10 mouse cellular contexts compared by ENCODE assay signal in genomic region chr5:32472332-32473028, GRCm38 (mm10). TPM values are rescaled to one million over a fixed set of nuclear protein-coding genes. Genes with fewer than 3 reads are reported as not detected.
DNase-seq lines count a peak whose midpoint lies in the region; ATAC-seq lines count a peak whose summit lies in the region.
"Had no signal": no experiment of that assay in that cellular context is flagged by ENCODE, and none has a peak within 500 bp of the region (broad histone marks: within the 10 kb centered on the region; RNA-seq: fewer than 3 reads in every experiment).

No protein-coding gene starts in this region.

- H3K9me3 ChIP-seq in heart, embryonic 11.5 days (replicated peaks; ENCODE audit: control insufficient read depth, low read length) = no peaks in the 10 kb centered on the region
- H3K9me3 ChIP-seq in liver, embryonic 13.5 days (replicated peaks) = no peaks in the 10 kb centered on the region
- H3K9me3 ChIP-seq: limb, embryonic 13.5 days had no signal

- peak overlapping the region; percentile 39 for H3K4me2 ChIP-seq in heart, embryonic 11.5 days
- H3K4me2 ChIP-seq in liver, embryonic 13.5 days = peak overlapping the region; percentile 59
- H3K4me2 ChIP-seq: limb, embryonic 13.5 days had no signal

- H3K4me1 ChIP-seq in heart, embryonic 11.5 days (ENCODE audit: control insufficient read depth, insufficient read depth, low read length) = peaks cover 18% of the 10 kb centered on the region
- peaks cover 74% of the 10 kb centered on the region for H3K4me1 ChIP-seq in liver, embryonic 13.5 days (replicated peaks)

- peak; percentile 26; the same call in 1 of the 2 replicates for ATAC-seq in heart, embryonic 11.5 days (replicated peaks; ENCODE audit: insufficient number of reproducible peaks, low FRiP score, low TSS enrichment)
- ATAC-seq in liver, embryonic 13.5 days (ENCODE audit: low read depth) = peak; percentile 93

- H3K27me3 ChIP-seq in heart, embryonic 11.5 days (ENCODE audit: control insufficient read depth, insufficient read depth, low read length) = no peaks in the 10 kb centered on the region
- no peaks in the 10 kb centered on the region for H3K27me3 ChIP-seq in liver, embryonic 13.5 days
- H3K27me3 ChIP-seq: limb, embryonic 13.5 days had no signal

- H3K27ac ChIP-seq in heart, embryonic 11.5 days (ENCODE audit: low read depth, low read length) = peak overlapping the region; percentile 80
- peak overlapping the region; percentile 86 for H3K27ac ChIP-seq in liver, embryonic 13.5 days
- H3K27ac ChIP-seq: limb, embryonic 13.5 days had no signal

- H3K4me3 ChIP-seq in heart, embryonic 11.5 days (ENCODE audit: low read depth, low read length) = no peak overlapping the region
- peak overlapping the region; percentile 18 for H3K4me3 ChIP-seq in liver, embryonic 13.5 days (replicated peaks)
- H3K4me3 ChIP-seq: limb, embryonic 13.5 days had no signal

- peak; percentile 20 for DNase-seq in urinary bladder, postnatal 14 days (ENCODE audit: low spot score)
- no peak for DNase-seq in urinary bladder, adult 2 months (ENCODE audit: low spot score)
- peak; percentile 26 for DNase-seq in liver, embryonic 13.5 days
- DNase-seq in cerebellum, postnatal 10 days = no peak
- DNase-seq in cerebellum, postnatal 4 days (ENCODE audit: low spot score in 2 of 2) = no peak
- no peak for DNase-seq in natural killer cell, adult 2 months (ENCODE audit: low spot score in 2 of 2)
- DNase-seq in adipocyte (ENCODE audit: low spot score) = no peak
- DNase-seq: thymus, postnatal 25 days had no signal

- 62% methylated on average over 4 of the region's 4 CpGs for WGBS in heart, embryonic 11.5 days (ENCODE audit: insufficient replicate concordance)
- whole genome bisulfite sequencing in liver, embryonic 13.5 days (ENCODE audit: insufficient replicate concordance) = 53% methylated on average over 4 of the region's 4 CpGs

- H3K9ac ChIP-seq in heart, embryonic 11.5 days (ENCODE audit: low read depth, low read length) = peak overlapping the region; percentile 34; the same call in 1 of the 2 replicates
- H3K9ac ChIP-seq in liver, embryonic 13.5 days = peak overlapping the region; percentile 50
- H3K9ac ChIP-seq: limb, embryonic 13.5 days had no signal

- no peaks in the 10 kb centered on the region; the same call in 1 of the 2 replicates for H3K36me3 ChIP-seq in heart, embryonic 11.5 days (ENCODE audit: control insufficient read depth, insufficient read depth, low read length)
- no peaks in the 10 kb centered on the region for H3K36me3 ChIP-seq in liver, embryonic 13.5 days

RNA-seq across cellular contexts. Expression of gene Ppp1cb, which starts 13.8 kb away (rescaled TPM):
- polyA plus RNA-seq in urinary bladder, adult 2 months (2012; rRNA removed) = 446 and 557 TPM in 2 replicates
- 264 and 300 TPM in 2 replicates for polyA plus RNA-seq in heart, embryonic 11.5 days (2014; fragmentation: Nextera tagmentation; extraction: Ambion mirVana)
- polyA plus RNA-seq in liver, embryonic 13.5 days (2015; fragmentation: Nextera tagmentation; extraction: Ambion mirVana) = 117 and 158 TPM in 2 replicates

Comparison
In these comparisons a context has a peak if more than half of its experiments do, and no peak if none do; other contexts are left out.
1. DNase-seq: peak in urinary bladder, postnatal 14 days (single experiment) and liver, embryonic 13.5 days (single experiment); none in urinary bladder, adult 2 months (single experiment), cerebellum, postnatal 10 days (0 of 2), cerebellum, postnatal 4 days (0 of 2), natural killer cell, adult 2 months (0 of 2) and adipocyte (single experiment).